Mouse (Mus musculus) left cerebral cortex, adult 11 months (tissue): ENCODE data around the gene Mtfr2.

Experiments used
- DNase-seq: peaks from one replicate; pipeline ENCODE4 v3.0.0; 2022; ENCODE audit warnings: low spot score

Gene Mtfr2

DNA sequence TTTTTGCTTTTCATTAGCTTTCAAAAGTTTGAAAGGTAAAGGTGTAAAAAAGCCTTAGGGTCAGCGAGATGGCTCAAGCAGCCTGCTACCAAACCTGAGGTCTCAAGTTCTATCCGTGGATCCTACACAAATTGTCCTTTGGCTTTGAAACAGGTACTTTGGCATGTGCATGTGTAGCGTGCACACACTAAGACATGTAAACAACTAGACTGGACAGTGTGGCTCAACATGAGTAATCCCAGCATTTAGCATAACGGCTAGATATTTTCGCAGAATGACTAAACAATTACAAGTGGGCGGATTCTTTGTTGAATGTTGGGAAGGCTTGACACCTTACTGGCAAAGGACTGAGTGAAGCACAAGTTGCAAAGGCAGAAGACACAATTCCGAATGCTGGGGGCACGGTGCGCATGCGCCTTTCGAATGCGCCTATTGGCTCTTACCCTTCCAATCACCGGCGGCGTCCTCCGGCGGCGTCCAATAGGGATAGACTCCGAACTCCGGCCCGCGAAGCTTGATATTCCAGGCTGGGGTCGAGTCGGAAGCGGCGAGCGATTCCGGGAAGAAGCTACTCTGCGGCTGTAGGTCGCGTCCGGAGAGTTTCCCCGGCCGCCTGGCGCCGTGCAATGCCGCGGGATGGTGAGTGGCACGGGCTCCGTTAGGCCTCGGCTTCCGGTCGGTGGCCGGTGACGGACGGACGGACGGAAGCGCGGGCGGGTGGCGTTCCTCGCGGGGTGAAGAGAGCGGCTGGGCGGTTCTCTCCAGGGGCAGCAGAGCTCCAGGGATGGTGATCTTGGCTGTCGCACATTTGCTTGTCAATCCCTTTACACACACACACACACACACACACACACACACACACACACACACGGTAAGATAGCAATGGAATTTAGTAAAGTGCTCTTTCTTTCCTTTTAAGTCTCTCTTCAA lies at the start of gene Mtfr2:
Mtfr2 (plus strand) TSS at position 486 of the 930 bp plus-strand sequence.
- peak; percentile 86 for DNase-seq

DNA sequence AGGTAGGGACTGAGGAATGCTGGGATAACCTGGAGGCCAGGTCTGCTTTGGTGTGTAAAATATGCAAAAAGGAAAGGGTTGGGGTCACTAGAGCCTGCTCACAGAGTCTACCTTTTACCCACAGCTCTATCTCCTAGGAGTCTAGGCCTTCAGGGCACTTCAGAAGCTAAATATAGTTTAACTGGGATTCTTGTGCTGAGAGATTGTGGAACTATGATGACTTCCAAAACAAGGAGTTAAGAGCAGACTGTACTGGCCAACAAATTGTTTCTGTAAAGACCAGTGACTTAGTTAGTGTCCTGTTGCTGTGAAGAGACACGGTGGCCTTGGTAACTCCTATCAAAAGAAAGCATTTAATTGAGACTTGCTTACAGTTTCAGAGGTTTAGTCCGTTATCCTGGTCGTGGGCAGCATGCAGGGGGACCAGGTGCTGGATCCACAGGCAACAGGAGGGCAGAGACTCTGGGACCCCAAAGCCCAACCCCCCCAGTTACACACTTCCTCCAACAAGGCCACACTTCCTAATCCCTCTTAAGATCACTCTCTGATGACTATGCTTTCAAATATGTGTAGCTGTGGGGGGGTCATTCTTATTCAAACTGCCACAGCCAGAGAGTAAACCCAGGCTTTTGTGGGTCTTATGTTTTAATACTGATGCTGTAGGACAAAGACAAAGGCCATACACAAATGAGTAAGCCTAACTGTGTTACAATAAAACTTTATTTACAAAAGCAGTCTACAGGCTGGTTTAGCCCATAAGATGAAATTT lies 49.2 kb upstream of the Mtfr2 start:
- DNase-seq: no peak

DNA sequence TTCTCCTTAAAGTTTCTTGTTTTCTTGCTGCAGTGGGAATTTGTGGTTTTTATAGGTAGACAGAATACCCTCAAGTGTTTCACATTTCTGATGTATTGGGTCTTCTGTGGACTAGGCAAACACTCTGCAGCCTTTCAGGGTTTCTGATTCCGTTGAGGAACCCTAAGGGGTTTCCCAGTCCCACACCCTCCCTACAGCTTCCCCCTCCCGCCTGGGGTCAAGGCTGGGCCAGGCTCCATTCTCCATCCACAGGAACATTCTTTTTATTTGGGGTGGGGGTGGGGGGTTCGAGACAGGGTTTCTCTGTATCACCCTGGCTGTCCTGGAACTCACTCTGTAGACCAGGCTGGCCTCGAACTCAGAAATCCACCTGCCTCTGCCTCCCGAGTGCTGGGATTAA lies 48.5 kb upstream of the Mtfr2 start:
- DNase-seq: no peak

DNA sequence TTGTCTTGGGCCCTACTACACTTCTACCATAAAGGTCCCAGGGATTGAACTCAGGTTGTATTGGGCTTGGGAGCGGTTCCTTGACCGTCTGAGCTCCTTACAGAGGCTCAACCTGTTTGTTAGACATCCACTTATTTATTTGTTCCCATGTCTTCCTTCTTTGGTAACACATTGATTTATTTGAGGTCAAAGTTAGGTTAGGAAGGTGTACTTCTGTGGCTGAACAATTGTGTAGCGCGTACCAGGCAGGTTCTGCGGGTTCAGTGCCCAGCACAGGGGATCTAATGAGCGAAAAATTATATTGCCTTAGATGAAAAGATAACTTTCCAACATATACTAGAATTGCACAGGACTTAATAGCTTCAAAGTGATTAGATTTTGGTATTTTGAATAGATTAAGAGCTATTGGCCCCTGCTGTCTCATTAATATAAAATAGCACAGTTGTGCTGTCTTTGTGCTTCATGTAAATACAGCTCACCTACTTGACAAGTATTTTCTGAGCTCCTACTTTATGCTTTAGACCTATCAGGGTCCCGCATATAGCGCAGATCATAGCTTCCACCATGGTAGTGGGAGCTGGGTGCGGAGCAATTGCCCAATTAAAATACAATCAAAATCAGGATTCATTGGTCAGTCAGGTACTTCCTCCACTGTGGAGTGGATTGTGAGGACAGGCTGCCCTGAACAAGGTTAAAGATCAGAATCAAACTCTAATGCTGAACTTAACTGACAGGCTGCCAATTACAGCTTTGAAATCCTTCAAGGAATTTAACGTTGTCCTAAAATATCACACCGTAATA lies 36.4 kb upstream of the Mtfr2 start:
- DNase-seq: no peak

DNA sequence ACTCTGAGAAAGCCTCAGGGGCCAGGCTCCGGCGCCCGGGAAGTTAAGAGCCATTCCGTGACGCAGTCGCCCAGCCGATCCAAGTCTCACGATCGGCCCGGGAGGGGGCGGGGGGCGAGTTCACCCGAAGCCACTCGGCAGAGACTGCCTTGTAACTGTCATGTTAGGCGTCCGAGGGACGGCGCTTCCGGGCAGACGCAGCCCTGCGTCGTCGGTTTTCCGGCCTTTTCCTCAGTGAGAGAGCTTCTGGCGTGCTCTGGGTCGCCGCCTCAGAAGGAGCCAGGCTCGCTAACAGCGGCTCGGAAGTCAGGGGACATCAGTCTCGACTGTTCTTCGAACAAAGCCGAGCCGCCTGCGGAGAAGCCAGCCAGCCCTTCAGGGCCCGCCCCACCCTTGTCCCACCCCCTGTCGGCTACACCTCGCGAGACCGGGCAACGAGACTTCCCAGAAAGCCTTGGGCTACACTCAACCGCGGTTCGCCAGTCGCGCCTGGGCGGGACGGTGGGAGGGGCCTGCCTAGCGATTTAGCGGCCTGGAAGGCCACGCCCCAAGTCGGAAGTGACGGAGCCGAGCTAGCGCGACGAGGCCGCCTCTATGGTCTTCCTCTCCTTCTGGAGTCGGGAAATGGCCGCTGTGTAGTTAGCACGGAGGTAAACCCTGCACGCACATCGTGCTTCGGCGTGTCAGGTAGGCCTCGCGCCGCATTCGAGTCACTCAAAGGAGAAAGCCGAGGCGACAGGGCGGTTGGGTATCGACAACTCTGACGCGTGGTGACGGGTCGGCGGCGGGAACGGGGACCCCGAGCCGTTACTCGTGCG lies 35.4 kb upstream of the Mtfr2 start, which contains the start of gene Bclaf1:
Bclaf1 (plus strand) TSS at position 552 of the 818 bp plus-strand sequence.
- DNase-seq: peak; percentile 98

DNA sequence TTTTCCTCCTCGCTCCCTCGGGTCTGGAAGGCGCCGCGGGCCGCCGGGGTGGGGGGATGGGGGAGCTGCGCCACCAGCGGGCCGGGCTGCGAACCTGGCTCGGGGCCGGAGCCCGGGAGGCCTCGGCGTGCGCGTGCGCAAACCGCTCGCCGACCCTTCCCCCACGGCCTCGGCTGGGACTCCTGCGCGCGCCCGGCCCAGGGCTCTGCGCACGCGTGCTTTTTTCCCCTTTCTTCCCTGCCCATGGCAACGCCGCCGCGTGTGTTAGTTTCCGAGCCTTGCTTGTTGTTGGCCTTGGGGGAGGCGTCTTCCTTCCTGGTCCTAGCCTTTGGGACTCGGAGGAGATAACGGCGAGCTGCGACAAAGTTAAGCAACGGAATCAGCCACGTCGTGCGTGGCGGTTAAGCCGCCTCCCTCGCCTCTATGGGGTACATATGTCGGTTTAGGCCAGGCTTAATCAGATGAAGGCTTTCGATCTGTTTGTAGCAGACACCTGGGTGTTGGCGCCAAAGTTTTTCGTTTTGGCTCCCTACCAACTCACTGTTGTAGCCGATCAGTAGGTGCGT lies 34.8 kb upstream of the Mtfr2 start:
- peak; percentile 83 for DNase-seq

DNA sequence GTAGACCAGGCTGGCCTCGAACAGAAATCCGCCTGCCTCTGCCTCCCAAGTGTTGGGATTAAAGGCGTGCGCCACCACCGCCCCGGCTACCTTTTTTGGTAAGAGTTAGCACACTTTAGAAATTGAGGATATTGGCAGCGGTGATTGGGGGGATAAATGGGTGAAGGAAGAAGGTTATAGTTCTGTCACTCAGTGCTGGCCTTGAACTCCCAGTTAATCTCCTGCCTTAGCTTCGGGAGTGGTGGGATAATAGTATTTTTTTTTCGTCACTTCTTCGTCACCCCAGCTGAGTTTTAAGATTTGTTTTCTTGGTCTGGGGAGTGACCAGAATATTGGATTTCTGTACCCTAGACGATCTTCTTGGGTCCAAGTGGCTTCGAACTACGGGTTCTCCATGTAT lies 34.1 kb upstream of the Mtfr2 start:
- DNase-seq: no peak

DNA sequence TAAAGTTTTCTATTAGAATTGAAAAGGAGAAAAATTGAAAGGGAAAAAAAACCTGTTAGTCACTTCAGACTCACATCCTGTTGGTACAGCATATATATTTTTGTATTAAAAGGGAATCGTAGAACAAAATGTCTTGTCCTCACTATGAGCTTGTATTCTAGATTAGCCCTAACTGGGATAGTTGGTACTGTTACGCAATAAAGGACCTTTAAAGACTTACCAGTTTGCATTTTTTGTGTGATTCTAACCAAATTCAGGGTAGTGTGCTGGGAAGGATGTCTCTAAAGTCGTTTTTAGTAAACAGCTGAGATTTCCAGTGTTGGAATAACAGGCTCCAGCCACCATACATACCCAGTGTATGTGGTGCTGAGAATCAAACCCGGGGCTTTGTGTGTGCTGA lies 33.6 kb upstream of the Mtfr2 start:
- DNase-seq: no peak

DNA sequence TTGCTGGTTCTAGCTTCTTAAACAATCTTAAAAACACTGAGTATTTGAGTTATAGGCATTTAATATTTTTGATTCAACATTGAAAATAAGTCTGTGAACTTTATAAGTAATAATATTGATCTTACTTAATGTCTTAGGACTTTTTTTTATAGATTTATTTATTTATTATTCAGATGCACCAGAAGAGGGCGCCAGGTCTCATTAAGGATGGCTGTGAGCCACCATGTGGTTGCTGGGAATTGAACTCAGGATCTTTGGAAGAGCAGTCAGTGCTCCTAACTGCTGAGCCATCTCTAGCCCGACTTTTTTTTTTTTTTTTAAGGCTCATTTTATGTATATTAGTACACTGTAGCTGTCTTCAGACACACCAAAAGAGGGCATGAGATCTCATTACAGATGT lies 32.8 kb upstream of the Mtfr2 start:
- no peak for DNase-seq

DNA sequence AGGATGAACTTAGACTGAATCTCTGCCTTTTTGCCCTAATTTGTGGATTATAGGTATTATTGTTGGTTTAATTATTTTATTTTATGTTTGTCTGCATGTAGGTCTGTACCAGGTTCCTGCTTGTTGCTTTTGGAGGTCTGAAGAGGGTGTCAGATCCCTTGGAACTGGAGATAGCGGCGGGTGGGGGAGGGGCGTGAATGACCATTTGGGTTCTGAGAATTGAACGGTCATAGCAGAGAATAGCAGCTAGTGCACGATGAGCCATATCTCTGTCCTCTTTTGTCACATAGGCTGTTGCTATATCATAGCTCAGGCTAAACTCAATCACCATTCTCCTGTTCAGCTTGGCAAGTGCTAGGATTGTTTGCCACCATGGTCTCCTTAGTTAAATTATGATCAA lies 30.1 kb upstream of the Mtfr2 start:
- DNase-seq: no peak

DNA sequence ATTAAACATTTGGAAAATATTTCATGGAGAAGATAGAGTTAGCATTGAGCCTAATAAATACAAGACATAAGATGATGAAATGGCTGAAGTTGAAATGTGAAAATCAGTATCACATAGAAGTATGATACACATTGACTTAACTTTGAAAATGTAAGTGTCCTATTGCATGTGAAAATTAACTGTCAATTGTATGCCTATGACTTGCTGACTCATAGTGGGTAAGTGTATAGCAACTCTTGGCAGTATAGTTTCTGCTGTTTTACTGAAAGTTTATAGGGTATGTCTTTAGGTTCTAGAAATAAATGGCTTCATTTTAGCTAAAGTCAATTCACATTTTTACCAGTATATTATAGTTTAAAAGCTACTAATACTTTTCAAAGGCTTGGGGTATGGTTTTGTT lies 21.3 kb upstream of the Mtfr2 start:
- no peak for DNase-seq

DNA sequence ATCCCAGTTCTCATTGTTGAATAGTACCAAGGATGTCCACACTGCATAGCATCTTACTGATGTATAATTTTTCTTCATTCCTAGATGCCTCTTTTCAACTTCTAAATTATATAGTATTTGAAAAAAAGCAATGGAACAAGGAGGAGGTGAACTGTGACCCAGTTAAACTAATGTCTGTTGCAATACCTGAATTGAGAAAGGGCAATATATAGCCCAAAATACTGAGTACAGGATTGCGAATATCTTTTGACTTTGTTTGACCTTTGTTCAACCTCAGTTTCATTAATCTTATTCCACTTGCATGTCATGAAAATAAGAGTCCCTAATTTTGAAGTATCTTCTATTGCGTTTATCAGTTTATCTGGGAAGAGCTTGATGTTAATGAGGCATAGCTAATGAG lies 16.3 kb upstream of the Mtfr2 start:
- no peak for DNase-seq

DNA sequence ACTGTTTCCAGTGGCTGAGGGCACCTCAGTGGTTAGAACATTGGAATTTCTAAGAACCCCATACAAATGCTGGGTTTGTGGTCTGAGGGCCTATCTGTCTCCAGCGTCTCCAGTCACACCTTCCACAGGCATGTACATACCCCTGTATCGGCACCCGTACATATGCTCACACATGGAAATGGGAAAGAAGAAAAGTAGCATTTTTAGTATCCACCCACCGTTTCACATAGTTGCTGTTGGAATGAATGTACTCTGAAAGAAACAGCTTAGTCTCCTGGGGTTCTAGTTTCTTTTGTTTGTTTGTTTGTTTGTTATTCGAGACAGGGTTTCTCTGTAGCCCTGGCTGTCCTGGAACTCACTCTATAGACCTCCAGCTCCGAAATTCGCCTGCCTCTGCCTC lies 9.7 kb upstream of the Mtfr2 start:
- no peak for DNase-seq

DNA sequence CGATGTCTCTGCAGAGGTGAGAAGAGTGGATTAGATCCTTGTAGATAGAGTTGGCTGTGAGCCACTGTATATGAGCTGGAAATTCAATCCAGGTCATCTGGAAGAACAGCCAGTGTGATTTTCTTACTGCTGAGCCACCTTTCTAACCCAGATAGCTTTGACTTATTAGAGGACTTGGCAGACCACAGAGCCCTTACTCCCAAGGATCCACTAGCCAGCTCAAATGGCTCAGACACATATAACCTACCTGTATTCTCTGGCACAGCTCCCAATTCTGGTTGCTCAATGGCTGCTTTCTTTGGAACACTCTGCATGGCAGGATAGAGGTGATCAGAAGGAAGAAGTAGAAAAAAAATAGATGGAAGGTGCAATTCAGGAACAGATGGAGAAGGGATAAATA lies 1.8 kb upstream of the Mtfr2 start:
- no peak for DNase-seq

DNA sequence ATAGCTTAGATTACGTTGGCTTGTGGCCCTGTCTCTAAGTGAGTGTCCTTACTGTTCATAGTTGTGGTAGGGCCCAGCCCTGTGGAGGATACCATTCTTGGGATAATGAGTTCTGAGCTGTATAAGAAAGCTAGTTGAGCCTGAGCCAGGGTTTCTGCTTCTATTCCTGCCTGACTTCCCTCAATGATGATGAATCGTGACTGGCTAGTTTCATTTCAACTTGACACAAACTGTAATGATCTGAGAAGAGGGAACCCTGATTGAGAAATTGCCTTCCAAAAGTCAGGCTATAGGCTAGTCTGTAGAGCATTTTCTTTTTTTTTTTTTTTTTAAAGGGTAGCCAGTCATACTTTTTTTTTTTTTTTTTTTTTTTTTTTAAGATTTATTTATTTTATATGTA lies 1.3 kb downstream of the Mtfr2 start:
- DNase-seq: no peak

DNA sequence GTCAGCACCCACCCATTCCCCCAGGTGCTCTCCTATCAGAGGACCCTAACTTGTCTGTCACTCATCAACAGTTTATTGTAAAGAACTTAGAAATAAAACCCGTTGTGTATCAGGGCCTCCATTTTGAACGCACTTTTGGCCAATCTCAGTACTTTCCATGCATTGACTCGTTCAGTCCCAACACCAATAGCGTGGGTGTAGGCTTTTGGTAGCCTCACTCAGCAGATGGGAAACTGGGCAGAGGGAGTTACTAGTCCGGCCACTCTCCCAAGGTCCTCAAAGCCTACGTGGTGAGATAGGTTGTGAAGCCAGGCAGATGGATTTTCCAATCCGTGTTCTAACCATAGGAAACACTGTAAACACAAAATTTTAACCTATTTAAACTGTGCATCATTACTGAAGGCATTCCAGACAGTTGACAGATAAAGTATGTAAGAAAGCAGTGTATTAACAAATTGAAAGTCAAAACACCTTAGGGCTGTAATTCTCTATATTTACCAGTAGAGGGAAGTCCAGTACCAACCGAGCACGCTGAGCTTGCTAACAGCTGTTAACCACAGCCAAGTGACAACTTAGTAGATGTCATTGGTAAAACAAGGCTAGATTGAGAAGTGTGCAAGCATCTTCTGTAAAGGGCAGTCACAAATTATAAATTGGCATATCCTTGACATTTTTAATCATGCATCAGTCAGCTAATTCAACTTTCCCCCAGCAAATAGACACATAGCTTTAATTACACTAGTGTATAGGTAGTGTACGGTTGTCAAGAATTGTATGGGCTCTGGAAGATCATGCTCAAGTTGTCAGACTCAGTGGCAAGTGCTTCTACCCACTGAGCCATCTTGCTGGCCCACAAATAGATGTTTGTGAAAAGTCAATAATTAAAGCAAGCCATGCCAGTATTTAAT lies 14.2 kb downstream of the Mtfr2 start:
- DNase-seq: no peak

DNA sequence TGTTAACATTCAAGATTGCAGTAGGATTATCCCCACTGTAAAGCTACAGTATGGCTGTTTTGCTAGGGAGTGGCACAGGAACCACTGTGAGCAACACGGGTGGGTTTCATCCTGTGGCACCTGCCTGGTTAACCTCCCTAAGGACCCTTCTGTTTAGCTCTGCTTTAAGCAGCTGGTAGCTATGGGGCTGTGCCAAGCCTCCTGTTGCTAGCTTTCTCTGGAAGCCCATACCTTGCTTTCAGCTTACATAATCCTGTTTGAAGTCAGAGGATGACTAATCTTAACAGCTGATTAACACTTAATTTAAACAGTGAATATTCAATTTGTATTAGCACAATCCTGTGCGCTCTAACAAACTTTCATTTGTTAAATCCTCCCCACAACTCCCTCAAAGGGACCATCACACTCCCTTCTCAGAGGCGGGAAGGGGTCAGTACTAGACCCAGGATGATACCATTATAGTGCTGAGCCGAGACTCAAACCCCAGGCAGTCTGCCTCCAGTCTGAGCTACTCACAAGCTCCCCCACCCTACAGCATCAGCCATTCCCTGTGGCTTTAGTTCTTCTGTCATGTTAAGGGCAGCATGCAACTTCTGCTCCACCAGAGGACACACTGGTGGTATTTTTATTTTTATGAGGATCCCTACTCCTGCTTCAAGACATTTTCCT lies 15.0 kb downstream of the Mtfr2 start:
- no peak for DNase-seq

DNA sequence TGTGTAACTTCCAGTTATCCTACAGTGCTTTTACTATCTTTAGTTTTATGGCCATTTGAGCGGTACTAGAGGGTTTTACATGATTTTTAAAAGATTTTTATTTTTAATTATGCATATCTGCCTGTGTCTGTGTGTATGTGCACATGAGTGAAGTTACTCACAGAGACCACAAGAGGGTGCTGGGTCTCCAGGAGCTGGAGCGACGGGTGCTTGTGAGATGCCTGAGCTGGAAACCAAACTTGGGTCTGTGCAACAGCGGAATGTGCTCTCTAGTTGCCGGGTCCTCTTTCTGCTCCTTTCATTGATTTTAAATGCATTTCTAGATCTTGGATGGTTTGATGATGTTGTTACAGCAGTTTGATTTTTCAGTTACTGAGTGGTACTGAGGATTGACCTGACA lies 24.5 kb downstream of the Mtfr2 start:
- DNase-seq: no peak

DNA sequence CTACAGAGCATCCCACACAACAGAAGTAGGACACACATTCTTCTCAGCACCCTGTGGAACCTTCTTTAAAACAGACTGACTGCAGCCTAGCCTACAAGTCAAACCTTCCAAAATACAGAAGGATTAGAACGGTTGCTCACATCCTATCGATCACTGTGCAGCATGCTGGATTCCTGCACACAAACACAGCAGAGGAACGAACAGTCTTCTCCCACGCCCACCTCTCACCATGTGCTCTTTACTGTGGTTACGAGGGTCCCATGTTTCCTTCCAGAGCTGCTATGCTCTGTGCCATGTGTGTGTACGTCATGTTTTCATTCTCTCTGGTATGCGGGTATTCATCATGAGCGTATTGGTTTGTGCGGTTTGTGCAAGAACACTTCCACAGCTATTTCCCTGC lies 30.1 kb downstream of the Mtfr2 start:
- no peak for DNase-seq
